20 mouse cellular contexts compared by ENCODE assay signal in the genomic region with DNA sequence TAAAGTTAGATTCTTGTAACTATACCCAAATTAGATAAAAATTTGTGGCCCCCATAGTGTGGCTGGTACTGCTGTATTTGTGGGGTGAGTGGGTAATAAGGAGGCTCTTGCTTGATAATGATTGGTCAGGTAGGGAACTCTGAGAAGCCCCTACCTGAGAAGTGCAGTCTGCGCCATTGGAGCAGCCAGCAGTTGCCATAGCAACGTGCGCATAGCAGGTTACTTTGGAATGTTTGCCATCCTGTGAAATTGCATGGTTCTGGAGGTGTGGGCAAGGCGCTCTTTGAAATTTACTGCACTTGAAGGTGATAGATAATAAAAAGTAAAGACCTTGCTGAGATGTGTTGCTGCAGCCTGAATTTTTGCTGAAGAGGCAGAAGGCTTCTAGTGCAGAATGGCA. TPM values are rescaled to one million over a fixed set of nuclear protein-coding genes. Genes with fewer than 3 reads are reported as not detected.
A peak's percentile ranks its signal among the peaks of the same experiment; 100 is the strongest.
DNase-seq lines count a peak whose midpoint lies in the region; ATAC-seq and TF ChIP-seq lines count a peak whose summit lies in the region.
"Had no signal": no experiment of that assay in that cellular context is flagged by ENCODE, and none has a peak within 500 bp of the region (broad histone marks: within the 10 kb centered on the region; RNA-seq: fewer than 3 reads in every experiment).

No protein-coding gene starts in this region.

- no peak overlapping the region for H3K4me2 ChIP-seq in hindbrain, postnatal 0 days (ENCODE audit: low read depth, low read length)
- H3K4me2 ChIP-seq in midbrain, embryonic 15.5 days = no peak overlapping the region
- H3K4me2 ChIP-seq: heart, embryonic 11.5 days; hindbrain, embryonic 13.5 days; limb, embryonic 12.5 days; liver, embryonic 12.5 days had no signal

- peaks cover 52% of the 10 kb centered on the region for H3K36me3 ChIP-seq in hindbrain, postnatal 0 days (ENCODE audit: insufficient read depth, low read length)
- H3K36me3 ChIP-seq in hindbrain, embryonic 10.5 days = peaks cover 95% of the 10 kb centered on the region
- peaks cover 49% of the 10 kb centered on the region for H3K36me3 ChIP-seq in midbrain, embryonic 15.5 days (replicated peaks)
- peaks cover 97% of the 10 kb centered on the region for H3K36me3 ChIP-seq in midbrain, embryonic 10.5 days

- H3K9ac ChIP-seq in hindbrain, postnatal 0 days (replicated peaks; ENCODE audit: low read length) = no peak overlapping the region
- no peak overlapping the region for H3K9ac ChIP-seq in midbrain, embryonic 15.5 days
- H3K9ac ChIP-seq: hindbrain, embryonic 13.5 days; limb, embryonic 12.5 days; liver, embryonic 12.5 days had no signal

- no peaks in the 10 kb centered on the region for H3K27me3 ChIP-seq in hindbrain, postnatal 0 days (ENCODE audit: insufficient read depth, low read length)
- H3K27me3 ChIP-seq in hindbrain, embryonic 10.5 days (ENCODE audit: insufficient read depth, poor library complexity, severe bottlenecking) = no peaks in the 10 kb centered on the region
- H3K27me3 ChIP-seq in midbrain, embryonic 15.5 days (replicated peaks) = no peaks in the 10 kb centered on the region
- no peaks in the 10 kb centered on the region for H3K27me3 ChIP-seq in midbrain, embryonic 10.5 days (ENCODE audit: low read depth, poor library complexity, severe bottlenecking)
- H3K27me3 ChIP-seq: hindbrain, embryonic 13.5 days; limb, embryonic 12.5 days; liver, embryonic 12.5 days had no signal

- DNase-seq in hindbrain, postnatal 0 days (ENCODE audit: low spot score) = peak; percentile 62
- no peak for DNase-seq in hindbrain, embryonic 10.5 days (ENCODE audit: low spot score)
- DNase-seq in midbrain, embryonic 10.5 days (ENCODE audit: low spot score) = no peak
- DNase-seq in forelimb bud, embryonic 11.5 days (ENCODE audit: low read depth, low spot score) = peak; percentile 24
- DNase-seq in testis, postnatal 14 days (ENCODE audit: low spot score) = no peak
- no peak for DNase-seq in right cerebral cortex, adult 2 months (ENCODE audit: low spot score in 2 of 2)
- DNase-seq: adrenal gland, postnatal 14 days; cerebellum, adult 11-12 months; cerebellum, postnatal 14 days; heart, postnatal 10 days; lung, postnatal 10 days had no signal

- H3K27ac ChIP-seq in hindbrain, postnatal 0 days = no peak overlapping the region
- no peak overlapping the region for H3K27ac ChIP-seq in hindbrain, embryonic 10.5 days
- H3K27ac ChIP-seq in midbrain, embryonic 15.5 days = no peak overlapping the region
- H3K27ac ChIP-seq in midbrain, embryonic 10.5 days (replicated peaks) = no peak overlapping the region
- H3K27ac ChIP-seq: hindbrain, embryonic 13.5 days; kidney, postnatal 0 days; limb, embryonic 12.5 days; liver, embryonic 12.5 days; stomach, postnatal 0 days had no signal

- H3K4me3 ChIP-seq in hindbrain, postnatal 0 days (ENCODE audit: low read length) = no peak overlapping the region
- no peak overlapping the region for H3K4me3 ChIP-seq in hindbrain, embryonic 10.5 days
- no peak overlapping the region for H3K4me3 ChIP-seq in midbrain, embryonic 15.5 days
- no peak overlapping the region for H3K4me3 ChIP-seq in midbrain, embryonic 10.5 days
- H3K4me3 ChIP-seq: hindbrain, embryonic 13.5 days; limb, embryonic 12.5 days; liver, embryonic 12.5 days had no signal

- H3K4me1 ChIP-seq in hindbrain, postnatal 0 days (ENCODE audit: insufficient read depth, low read length) = no peaks in the 10 kb centered on the region
- no peaks in the 10 kb centered on the region for H3K4me1 ChIP-seq in hindbrain, embryonic 10.5 days (replicated peaks)
- 0 out of 2 replicates have a peak, but pooled peaks cover 3% of the 10 kb centered on the region for H3K4me1 ChIP-seq in midbrain, embryonic 15.5 days
- H3K4me1 ChIP-seq in midbrain, embryonic 10.5 days = no peaks in the 10 kb centered on the region
- H3K4me1 ChIP-seq: hindbrain, embryonic 13.5 days; limb, embryonic 12.5 days had no signal

- peak; percentile 66; the same call in 1 of the 2 replicates for ATAC-seq in hindbrain, postnatal 0 days
- peak; percentile 73 for ATAC-seq in midbrain, embryonic 15.5 days (replicated peaks)
- ATAC-seq: activated CD4-positive, CD25-positive, alpha-beta regulatory T cell, adult 4 months; intestine, postnatal 0 days; liver, embryonic 12.5 days had no signal

- H3K9me3 ChIP-seq in hindbrain, postnatal 0 days (ENCODE audit: low read length) = no peaks in the 10 kb centered on the region
- H3K9me3 ChIP-seq in hindbrain, embryonic 10.5 days = no peaks in the 10 kb centered on the region
- no peaks in the 10 kb centered on the region for H3K9me3 ChIP-seq in midbrain, embryonic 15.5 days
- H3K9me3 ChIP-seq in midbrain, embryonic 10.5 days (replicated peaks) = no peaks in the 10 kb centered on the region
- H3K9me3 ChIP-seq: hindbrain, embryonic 13.5 days; limb, embryonic 12.5 days; liver, embryonic 12.5 days had no signal

- WGBS in hindbrain, postnatal 0 days = 78% methylated on average over 4 of the region's 4 CpGs
- WGBS in hindbrain, embryonic 10.5 days = 92% methylated on average over 4 of the region's 4 CpGs
- WGBS in midbrain, embryonic 15.5 days = 82% methylated on average over 4 of the region's 4 CpGs
- 93% methylated on average over 4 of the region's 4 CpGs for WGBS in midbrain, embryonic 10.5 days

- no peak for TF ChIP-seq CTCF in hindbrain, postnatal 0 days (IDR thresholded peaks at IDR 0.05; ENCODE audit: low read depth)

RNA-seq across cellular contexts. Expression of a gene that starts 35.6 kb away (rescaled TPM):
- total RNA-seq in hindbrain, postnatal 0 days (2014; rRNA removed) = 108 and 122 TPM in 2 replicates
- polyA plus RNA-seq in hindbrain, postnatal 0 days (2015; fragmentation: Nextera tagmentation; extraction: Ambion mirVana) = 91.8 and 92.9 TPM in 2 replicates
- polyA plus RNA-seq in hindbrain, embryonic 10.5 days (2016; fragmentation: Nextera tagmentation; extraction: Ambion mirVana) = 111 and 125 TPM in 2 replicates
- polyA plus RNA-seq in midbrain, embryonic 15.5 days (2015; fragmentation: Nextera tagmentation; extraction: Ambion mirVana) = 123 and 128 TPM in 2 replicates
- polyA plus RNA-seq in midbrain, embryonic 10.5 days (2016; fragmentation: Nextera tagmentation; extraction: Ambion mirVana) = 108 and 120 TPM in 2 replicates

Comparison
In these comparisons a context has a peak if more than half of its experiments do, and no peak if none do; other contexts are left out.
1. DNase-seq: peak in hindbrain, postnatal 0 days (single experiment) and forelimb bud, embryonic 11.5 days (single experiment); none in hindbrain, embryonic 10.5 days (single experiment), midbrain, embryonic 10.5 days (single experiment), testis, postnatal 14 days (single experiment) and right cerebral cortex, adult 2 months (0 of 2).